In the genomic region with DNA sequence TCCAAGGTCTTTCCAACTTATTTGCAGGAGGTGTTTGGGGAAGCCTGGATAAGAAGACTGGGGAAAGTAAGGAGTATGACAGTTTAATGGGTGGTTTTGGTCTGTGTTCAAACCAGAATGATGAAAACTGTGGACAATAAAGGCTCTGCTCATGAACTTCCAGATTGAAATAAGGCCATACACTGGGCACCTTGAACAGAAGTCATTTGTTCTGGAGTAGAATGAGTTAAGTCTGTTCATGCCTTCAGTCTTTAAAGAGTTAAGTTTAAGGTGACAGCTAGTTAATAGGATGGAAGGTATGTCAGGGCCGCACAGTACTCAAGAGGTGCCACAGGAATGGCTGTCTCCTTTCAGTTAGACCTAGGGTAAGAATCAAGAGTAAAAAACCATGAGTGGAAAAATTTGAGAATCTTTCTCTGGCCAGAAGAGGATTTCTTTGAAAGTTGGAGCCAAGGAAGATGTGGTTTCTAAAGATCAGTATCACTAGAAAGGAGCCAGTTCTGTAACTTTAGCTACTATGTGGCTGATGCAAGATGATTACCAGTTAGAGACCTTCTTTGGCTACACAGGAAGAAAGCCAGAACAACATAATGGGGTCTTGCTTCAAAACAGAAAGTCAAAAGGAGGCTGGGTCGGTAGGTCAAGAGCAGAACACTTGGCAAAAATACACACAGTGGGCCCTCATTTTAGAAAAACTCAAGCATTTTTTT, we compare ENCODE assay signal across 36 mouse cellular contexts. TPM values are rescaled to one million over a fixed set of nuclear protein-coding genes. Genes with fewer than 3 reads are reported as not detected.
"Had no signal": no experiment of that assay in that cellular context is flagged by ENCODE, and none has a peak within 500 bp of the region (broad histone marks: within the 10 kb centered on the region; RNA-seq: fewer than 3 reads in every experiment).

No protein-coding gene starts in this region.

- H3K4me2 ChIP-seq: limb, embryonic 12.5 days; limb, embryonic 13.5 days; limb, embryonic 15.5 days; liver, embryonic 11.5 days; liver, embryonic 12.5 days; liver, embryonic 13.5 days; liver, embryonic 15.5 days; lung, embryonic 14.5 days; lung, embryonic 15.5 days; midbrain, embryonic 11.5 days; midbrain, embryonic 12.5 days; midbrain, embryonic 13.5 days; midbrain, embryonic 15.5 days; neural tube, embryonic 12.5 days; neural tube, embryonic 13.5 days had no signal

- H3K9ac ChIP-seq: limb, embryonic 12.5 days; limb, embryonic 13.5 days; limb, embryonic 15.5 days; liver, embryonic 12.5 days; liver, embryonic 13.5 days; liver, embryonic 14.5 days; liver, embryonic 15.5 days; liver, postnatal 0 days; lung, embryonic 14.5 days; lung, embryonic 15.5 days; midbrain, embryonic 12.5 days; midbrain, embryonic 13.5 days; midbrain, embryonic 15.5 days; neural tube, embryonic 12.5 days; neural tube, embryonic 13.5 days had no signal

- H3K27ac ChIP-seq: limb, embryonic 10.5 days; limb, embryonic 12.5 days; limb, embryonic 13.5 days; limb, embryonic 15.5 days; liver, embryonic 12.5 days; liver, embryonic 13.5 days; liver, embryonic 14.5 days; liver, embryonic 15.5 days; lung, embryonic 15.5 days; macrophage; midbrain, embryonic 10.5 days; midbrain, embryonic 12.5 days; midbrain, embryonic 13.5 days; midbrain, embryonic 15.5 days; neural tube, embryonic 12.5 days; neural tube, embryonic 13.5 days had no signal

- H3K4me3 ChIP-seq: limb, embryonic 10.5 days; limb, embryonic 12.5 days; limb, embryonic 13.5 days; limb, embryonic 15.5 days; liver, embryonic 12.5 days; liver, embryonic 13.5 days; liver, embryonic 15.5 days; lung, embryonic 15.5 days; megakaryocyte, embryonic 14.5 days; midbrain, embryonic 10.5 days; midbrain, embryonic 12.5 days; midbrain, embryonic 13.5 days; midbrain, embryonic 15.5 days; neural tube, embryonic 12.5 days; neural tube, embryonic 13.5 days had no signal

- H3K4me1 ChIP-seq: limb, embryonic 10.5 days; limb, embryonic 12.5 days; limb, embryonic 13.5 days; limb, embryonic 15.5 days; liver, embryonic 12.5 days; liver, embryonic 13.5 days; liver, embryonic 15.5 days; megakaryocyte, embryonic 14.5 days; midbrain, embryonic 10.5 days; midbrain, embryonic 12.5 days; midbrain, embryonic 13.5 days; midbrain, embryonic 15.5 days; neural tube, embryonic 12.5 days; neural tube, embryonic 13.5 days had no signal

- DNase-seq: left cerebral cortex, postnatal 4 days; liver; liver, embryonic 13.5 days; liver, postnatal 0 days; lung, adult 18-20 months; lung, adult 2 months; lung, embryonic 14.5 days; lung, postnatal 10 days; lung, postnatal 14 days; lung, postnatal 36 days; lung, postnatal 4 days; midbrain, embryonic 14.5 days had no signal

- ATAC-seq: liver, embryonic 12.5 days; liver, postnatal 0 days; lung, postnatal 0 days; midbrain, embryonic 13.5 days; midbrain, embryonic 15.5 days; midbrain, embryonic 16.5 days had no signal

- H3K27me3 ChIP-seq: limb, embryonic 12.5 days; limb, embryonic 13.5 days; limb, embryonic 15.5 days; liver, embryonic 12.5 days; liver, embryonic 13.5 days; liver, embryonic 15.5 days; lung, embryonic 15.5 days; megakaryocyte, embryonic 14.5 days; midbrain, embryonic 12.5 days; midbrain, embryonic 13.5 days; midbrain, embryonic 15.5 days; neural tube, embryonic 12.5 days; neural tube, embryonic 13.5 days had no signal

- H3K9me3 ChIP-seq: limb, embryonic 10.5 days; limb, embryonic 12.5 days; limb, embryonic 13.5 days; limb, embryonic 15.5 days; liver, embryonic 12.5 days; liver, embryonic 13.5 days; liver, embryonic 15.5 days; lung, embryonic 15.5 days; megakaryocyte, embryonic 14.5 days; midbrain, embryonic 10.5 days; midbrain, embryonic 12.5 days; midbrain, embryonic 13.5 days; midbrain, embryonic 15.5 days; neural tube, embryonic 12.5 days; neural tube, embryonic 13.5 days had no signal

- H3K36me3 ChIP-seq: limb, embryonic 10.5 days; limb, embryonic 12.5 days; limb, embryonic 13.5 days; limb, embryonic 15.5 days; liver, embryonic 12.5 days; liver, embryonic 13.5 days; liver, embryonic 15.5 days; lung, embryonic 15.5 days; midbrain, embryonic 10.5 days; midbrain, embryonic 12.5 days; midbrain, embryonic 13.5 days; midbrain, embryonic 15.5 days; neural tube, embryonic 12.5 days; neural tube, embryonic 13.5 days had no signal

RNA-seq across cellular contexts. Expression of a gene that starts 33.2 kb away (rescaled TPM):
- total RNA-seq: megakaryocyte progenitor cell, adult 5-6 weeks; megakaryocyte, adult 5-6 weeks; megakaryocyte-erythroid progenitor cell, adult 5-6 weeks; monocyte, adult 5-6 weeks had no signal
- polyA plus RNA-seq: lung, adult 2 months; macrophage had no signal
